Comparison of ENCODE assay signal across 8 mouse cellular contexts in the genomic region with DNA sequence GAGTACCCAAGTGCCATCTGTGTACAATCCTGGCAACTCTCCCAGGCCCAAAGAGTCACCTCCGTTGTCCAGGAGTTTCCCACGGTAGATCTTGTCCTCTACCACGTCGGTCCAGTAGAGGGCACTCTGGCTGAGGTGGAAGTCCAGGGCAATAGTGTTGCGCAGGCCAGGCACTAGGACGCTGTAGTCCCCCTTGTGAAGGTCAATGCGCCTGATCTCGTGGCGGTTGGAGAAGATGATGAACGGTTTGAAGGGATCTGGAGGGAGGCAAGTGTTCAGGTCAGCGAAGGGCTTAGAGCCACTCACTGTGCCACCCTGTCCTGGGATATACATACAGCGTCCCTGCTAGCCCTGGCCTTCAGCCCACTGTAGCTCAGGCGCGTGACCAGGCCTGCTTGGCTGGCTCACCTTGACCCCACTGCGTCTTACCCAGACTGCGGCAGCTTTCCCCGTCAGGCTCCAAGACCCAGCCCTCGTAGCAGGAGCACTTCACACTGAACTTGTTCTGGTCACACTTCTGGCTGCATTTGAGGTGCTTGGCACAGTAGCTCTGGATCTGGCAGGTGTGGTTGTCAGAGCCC. TPM values are rescaled to one million over a fixed set of nuclear protein-coding genes. Genes with fewer than 3 reads are reported as not detected.
DNase-seq lines count a peak whose midpoint lies in the region; ATAC-seq and TF ChIP-seq lines count a peak whose summit lies in the region.

No protein-coding gene starts in this region.

- peak; percentile 82 for TF ChIP-seq CTCF in layer of hippocampus, adult 2 months (conservative IDR thresholded peaks at IDR 0.05)

- peaks cover 94% of the 10 kb centered on the region for H3K36me3 ChIP-seq in heart, embryonic 13.5 days
- H3K36me3 ChIP-seq in myocyte (ENCODE audit: control insufficient read depth, insufficient read depth) = peaks cover 62% of the 10 kb centered on the region

- H3K4me1 ChIP-seq in heart, embryonic 13.5 days = no peaks in the 10 kb centered on the region

- no peaks in the 10 kb centered on the region for H3K27me3 ChIP-seq in heart, embryonic 13.5 days (replicated peaks)
- no peaks in the 10 kb centered on the region for H3K27me3 ChIP-seq in myocyte (ENCODE audit: control insufficient read depth, insufficient read depth, insufficient read length)

- peaks cover 2% of the 10 kb centered on the region for H3K79me2 ChIP-seq in myocyte (ENCODE audit: control insufficient read depth, insufficient read depth)

- H3K4me3 ChIP-seq in layer of hippocampus, adult 2 months = no peak overlapping the region
- H3K4me3 ChIP-seq in heart, embryonic 13.5 days = no peak overlapping the region
- H3K4me3 ChIP-seq in myocyte = no peak overlapping the region

- peak overlapping the region; percentile 36; the same call in 1 of the 2 replicates for H3K27ac ChIP-seq in layer of hippocampus, adult 2 months
- H3K27ac ChIP-seq in heart, embryonic 13.5 days (replicated peaks) = no peak overlapping the region

- no peak overlapping the region for H3K4me2 ChIP-seq in heart, embryonic 13.5 days
- H3K4me2 ChIP-seq in myocyte (ENCODE audit: low read depth) = no peak overlapping the region

- no peak overlapping the region for H3K9ac ChIP-seq in heart, embryonic 13.5 days

- DNase-seq in layer of hippocampus, adult 2 months (ENCODE audit: low spot score in 2 of 2) = peak in 1 of 2 experiments; percentile 53
- no peak for DNase-seq in layer of hippocampus, adult 9-10 months (ENCODE audit: low spot score)
- DNase-seq in ZHBTc4 (ENCODE audit: low read depth, low spot score) = peak; percentile 59
- DNase-seq in cerebellum, postnatal 36 days = peak; percentile 84 to 85
- peak; percentile 59 for DNase-seq in large intestine, adult 2 months (ENCODE audit: low read depth, low spot score)
- DNase-seq in thymus, postnatal 0 days (ENCODE audit: low spot score) = peak; percentile 37

- ATAC-seq in heart, embryonic 13.5 days (ENCODE audit: extremely low read depth, insufficient number of reproducible peaks, low FRiP score, low TSS enrichment) = 0 out of 2 replicates have a peak, but pooled peaks have one; percentile 33

- 55% methylated on average over 18 of the region's 18 CpGs for WGBS in heart, embryonic 13.5 days
- WGBS in large intestine, adult 2 months = 44% methylated on average over 18 of the region's 18 CpGs

- no peak overlapping the region for H3ac ChIP-seq in myocyte (ENCODE audit: control insufficient read depth, insufficient read length)

- H3K9me3 ChIP-seq in heart, embryonic 13.5 days = no peaks in the 10 kb centered on the region

- no peak for TF ChIP-seq POLR2A in myocyte (IDR thresholded peaks at IDR 0.05; ENCODE audit: insufficient read length, low read depth)

TF ChIP-seq in myocyte, 11 proteins besides CTCF, POLR2A, EP300 and RAD21:
- TF ChIP-seq POLR2AphosphoS2 (IDR thresholded peaks at IDR 0.05; ENCODE audit: insufficient read length, low read depth) (peak; percentile 9), REST (IDR thresholded peaks at IDR 0.05; ENCODE audit: insufficient read depth, insufficient read length) (no peak)
TF ChIP-seq in myocyte: peak in this region for 1.

RNA-seq across cellular contexts. Expression of gene Nxph4, which starts 42.1 kb away (rescaled TPM):
- total RNA-seq in layer of hippocampus, adult 2 months (2021) = 1 to 10 TPM; 1.2 to 1.6 TPM
- polyA plus RNA-seq in heart, embryonic 13.5 days (2015; fragmentation: Nextera tagmentation; extraction: Ambion mirVana) = 0.62 TPM in 2 replicates
- 0.22 and 0.25 TPM in 2 replicates for polyA plus RNA-seq in large intestine, adult 2 months (2012; rRNA removed)
- polyA plus RNA-seq in myocyte (2012; fragmentation: generic; extraction: Trizol) = 3.9 TPM
- polyA plus RNA-seq in thymus, postnatal 0 days (2015; fragmentation: Nextera tagmentation; extraction: Ambion mirVana) = 0.19 and 0.23 TPM in 2 replicates

RNA-seq across cellular contexts. Expression of gene Lrp1, which starts 44.5 kb away (rescaled TPM):
- 100 to 1,000 TPM; 288 to 310 TPM for total RNA-seq in layer of hippocampus, adult 2 months (2021)
- 30.7 and 37.9 TPM in 2 replicates for polyA plus RNA-seq in heart, embryonic 13.5 days (2015; fragmentation: Nextera tagmentation; extraction: Ambion mirVana)
- polyA plus RNA-seq in large intestine, adult 2 months (2012; rRNA removed) = 118 and 125 TPM in 2 replicates
- polyA plus RNA-seq in myocyte (2012; fragmentation: generic; extraction: Trizol) = 244 TPM
- 8.0 and 8.6 TPM in 2 replicates for polyA plus RNA-seq in thymus, postnatal 0 days (2015; fragmentation: Nextera tagmentation; extraction: Ambion mirVana)

RNA-seq across cellular contexts. Expression of gene Shmt2, which starts 54.2 kb away (rescaled TPM):
- 10 to 100 TPM; 25.4 to 27.6 TPM for total RNA-seq in layer of hippocampus, adult 2 months (2021)
- polyA plus RNA-seq in heart, embryonic 13.5 days (2015; fragmentation: Nextera tagmentation; extraction: Ambion mirVana) = 78.3 and 84.5 TPM in 2 replicates
- 59.0 and 62.5 TPM in 2 replicates for polyA plus RNA-seq in large intestine, adult 2 months (2012; rRNA removed)
- 535 TPM for polyA plus RNA-seq in myocyte (2012; fragmentation: generic; extraction: Trizol)
- 102 and 118 TPM in 2 replicates for polyA plus RNA-seq in thymus, postnatal 0 days (2015; fragmentation: Nextera tagmentation; extraction: Ambion mirVana)
